Mouse (Mus musculus): ENCODE data around the gene Klhl23. TPM values are rescaled to one million over a fixed set of nuclear protein-coding genes. Genes with fewer than 3 reads are reported as not detected.
A peak's percentile ranks its signal among the peaks of the same experiment; 100 is the strongest.

The Klhl23 gene
- total and polyA plus RNA-seq, 3 experiments: 6.8 to 88.2 (median 54.3) TPM

- ATAC-seq (ENCODE audit: extremely low read depth, insufficient number of reproducible peaks, low FRiP score, poor library complexity, severe bottlenecking) (no peak), DNase-seq (ENCODE audit: low spot score) (no peak)
- H3K27me3 ChIP-seq (ENCODE audit: insufficient read depth, low read length): peaks cover 2% of the 10 kb centered on the region; the same call in 1 of the 2 replicates
- H3K36me3 ChIP-seq (replicated peaks): peaks cover 45% of the 10 kb centered on the region
- TF ChIP-seq GATA2 (IDR thresholded peaks at IDR 0.05; ENCODE audit: borderline replicate concordance, low read depth, low read length) (no peak), TAL1 (conservative IDR thresholded peaks at IDR 0.05; ENCODE audit: low read depth, low read length) (no peak), POLR2AphosphoS5 (IDR thresholded peaks at IDR 0.05; ENCODE audit: insufficient replicate concordance, low read depth, low read length) (no peak), GATA1 (IDR thresholded peaks at IDR 0.05; ENCODE audit: borderline replicate concordance, low read length) (no peak), CTCF (IDR thresholded peaks at IDR 0.05; ENCODE audit: low read depth, low read length) (no peak)
- H3K4me1 ChIP-seq (ENCODE audit: insufficient read depth, low read depth, low read length): no peaks in the 10 kb centered on the region
- H3K9me3 ChIP-seq (replicated peaks): no peaks in the 10 kb centered on the region
- H3K4me3 ChIP-seq (ENCODE audit: low read depth, low read length): no peak overlapping the region
Observed at GRCm38 (mm10) chr2:69838707-69839106, 17.0 kb downstream of the Klhl23 start.

GRCm38 (mm10) chr2:69840261-69840660, 18.5 kb downstream of the Klhl23 start:
- no peak overlapping the region for H3K4me3 ChIP-seq (ENCODE audit: low read depth, low read length)

GRCm38 (mm10) chr2:69849215-69849614, 27.5 kb downstream of the Klhl23 start:
- H3K4me3 ChIP-seq (ENCODE audit: low read depth, low read length): no peak overlapping the region
- TF ChIP-seq CTCF (IDR thresholded peaks at IDR 0.05; ENCODE audit: low read depth, low read length) (no peak), GATA1 (IDR thresholded peaks at IDR 0.05; ENCODE audit: borderline replicate concordance, low read length) (no peak), TAL1 (conservative IDR thresholded peaks at IDR 0.05; ENCODE audit: low read depth, low read length) (no peak), POLR2AphosphoS5 (IDR thresholded peaks at IDR 0.05; ENCODE audit: insufficient replicate concordance, low read depth, low read length) (no peak), GATA2 (IDR thresholded peaks at IDR 0.05; ENCODE audit: borderline replicate concordance, low read depth, low read length) (no peak)
- peaks cover 8% of the 10 kb centered on the region for H3K4me1 ChIP-seq (ENCODE audit: insufficient read depth, low read depth, low read length)
- peaks cover 28% of the 10 kb centered on the region for H3K27me3 ChIP-seq (ENCODE audit: insufficient read depth, low read length)
- no peak for DNase-seq (ENCODE audit: low spot score)
- H3K36me3 ChIP-seq (replicated peaks): no peaks in the 10 kb centered on the region
- no peak for ATAC-seq (ENCODE audit: extremely low read depth, insufficient number of reproducible peaks, low FRiP score, poor library complexity, severe bottlenecking)
- H3K9me3 ChIP-seq (replicated peaks): no peaks in the 10 kb centered on the region

More at GRCm38 (mm10) chr2:69840261-69840660, 18.5 kb downstream of the Klhl23 start:
- TF ChIP-seq CTCF (IDR thresholded peaks at IDR 0.05; ENCODE audit: low read depth, low read length): no peak
- TF ChIP-seq GATA1 (IDR thresholded peaks at IDR 0.05; ENCODE audit: borderline replicate concordance, low read length): no peak
- TF ChIP-seq GATA2 (IDR thresholded peaks at IDR 0.05; ENCODE audit: borderline replicate concordance, low read depth, low read length): no peak
- no peak for TF ChIP-seq TAL1 (conservative IDR thresholded peaks at IDR 0.05; ENCODE audit: low read depth, low read length)
- Histone ChIP-seq H3K27me3 (ENCODE audit: insufficient read depth, low read length) (peaks cover 2% of the 10 kb centered on the region; the same call in 1 of the 2 replicates), H3K4me1 (ENCODE audit: insufficient read depth, low read depth, low read length) (no peaks in the 10 kb centered on the region), H3K9me3 (replicated peaks) (no peaks in the 10 kb centered on the region), H3K36me3 (replicated peaks) (peaks cover 30% of the 10 kb centered on the region)
- no peak for ATAC-seq (ENCODE audit: extremely low read depth, insufficient number of reproducible peaks, low FRiP score, poor library complexity, severe bottlenecking)
- no peak for DNase-seq (ENCODE audit: low spot score)

DNA sequence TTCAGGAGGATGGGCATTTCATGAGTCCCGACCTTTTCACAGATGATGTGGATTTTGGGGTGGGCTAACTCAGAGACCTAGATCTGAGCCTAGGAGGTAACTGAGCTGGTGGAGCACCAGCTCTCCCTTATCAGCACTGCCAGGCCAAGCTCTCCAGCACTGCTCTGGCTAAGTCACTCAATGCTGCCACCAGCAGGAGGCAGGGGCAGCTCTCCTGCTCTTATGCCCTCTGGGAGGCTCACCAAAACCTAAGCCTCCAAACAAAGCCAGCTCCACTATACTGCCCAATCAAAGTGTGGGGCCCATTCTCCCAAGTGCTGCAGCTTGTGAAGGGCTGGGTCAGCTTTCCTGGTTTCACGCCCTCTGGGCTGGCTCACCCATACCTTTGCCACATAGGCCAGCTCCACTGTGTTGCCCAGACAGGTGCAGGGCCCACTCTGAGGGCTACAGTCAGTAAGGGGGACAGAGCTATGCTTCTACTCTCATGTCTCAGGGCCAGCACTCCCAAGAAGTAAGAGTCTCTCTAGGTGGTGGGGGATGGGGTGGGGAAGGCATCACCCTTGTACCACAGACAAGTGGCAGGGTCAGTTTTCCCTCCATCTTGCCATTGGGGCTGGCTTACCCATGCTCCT, 29.8 kb downstream of the Klhl23 start:
- Histone ChIP-seq H3K9me3 (replicated peaks) (no peaks in the 10 kb centered on the region), H3K4me1 (ENCODE audit: insufficient read depth, low read depth, low read length) (peaks cover 16% of the 10 kb centered on the region)

DNA sequence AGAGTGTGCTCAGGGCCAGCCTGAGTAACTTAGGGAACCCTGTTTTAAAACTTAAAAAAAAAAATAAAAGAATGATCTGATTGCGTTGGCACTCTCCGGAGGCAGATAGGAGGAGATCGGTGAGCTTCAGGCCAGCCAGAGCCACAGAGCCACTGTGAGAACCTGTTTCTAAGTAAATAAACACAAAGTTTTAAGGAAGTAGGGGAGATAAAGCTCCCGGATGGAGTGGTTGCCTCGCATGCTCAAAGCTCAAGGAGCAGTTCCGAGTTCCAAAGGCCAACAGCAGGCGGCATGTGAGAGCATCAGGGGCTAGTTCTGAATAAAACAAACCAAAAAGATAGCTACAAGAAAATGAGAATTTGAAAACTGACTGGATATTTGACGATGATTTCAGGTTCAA, 34.6 kb downstream of the Klhl23 start:
- H3K27me3 ChIP-seq (ENCODE audit: insufficient read depth, low read length): peaks cover 13% of the 10 kb centered on the region; the same call in 1 of the 2 replicates
- H3K4me3 ChIP-seq (ENCODE audit: low read depth, low read length): no peak overlapping the region
- TF ChIP-seq TAL1 (conservative IDR thresholded peaks at IDR 0.05; ENCODE audit: low read depth, low read length) (no peak), POLR2AphosphoS5 (IDR thresholded peaks at IDR 0.05; ENCODE audit: insufficient replicate concordance, low read depth, low read length) (no peak), CTCF (IDR thresholded peaks at IDR 0.05; ENCODE audit: low read depth, low read length) (no peak), GATA2 (IDR thresholded peaks at IDR 0.05; ENCODE audit: borderline replicate concordance, low read depth, low read length) (no peak), GATA1 (IDR thresholded peaks at IDR 0.05; ENCODE audit: borderline replicate concordance, low read length) (no peak)
- ATAC-seq (ENCODE audit: extremely low read depth, insufficient number of reproducible peaks, low FRiP score, poor library complexity, severe bottlenecking): no peak
- peaks cover 29% of the 10 kb centered on the region for H3K4me1 ChIP-seq (ENCODE audit: insufficient read depth, low read depth, low read length)
- H3K36me3 ChIP-seq (replicated peaks): no peaks in the 10 kb centered on the region
- no peaks in the 10 kb centered on the region for H3K9me3 ChIP-seq (replicated peaks)
- DNase-seq (ENCODE audit: low spot score): peak; percentile 10

More for the DNA sequence above, 29.8 kb downstream of the Klhl23 start:
- Histone ChIP-seq H3K27me3 (ENCODE audit: insufficient read depth, low read length) (peaks cover 28% of the 10 kb centered on the region), H3K4me3 (ENCODE audit: low read depth, low read length) (no peak overlapping the region), H3K36me3 (replicated peaks) (no peaks in the 10 kb centered on the region)
- DNase-seq (ENCODE audit: low spot score): no peak
- no peak for ATAC-seq (ENCODE audit: extremely low read depth, insufficient number of reproducible peaks, low FRiP score, poor library complexity, severe bottlenecking)
- no peak for TF ChIP-seq GATA1 (IDR thresholded peaks at IDR 0.05; ENCODE audit: borderline replicate concordance, low read length)
- no peak for TF ChIP-seq GATA2 (IDR thresholded peaks at IDR 0.05; ENCODE audit: borderline replicate concordance, low read depth, low read length)
- no peak for TF ChIP-seq TAL1 (conservative IDR thresholded peaks at IDR 0.05; ENCODE audit: low read depth, low read length)
- no peak for TF ChIP-seq CTCF (IDR thresholded peaks at IDR 0.05; ENCODE audit: low read depth, low read length)
- no peak for TF ChIP-seq POLR2AphosphoS5 (IDR thresholded peaks at IDR 0.05; ENCODE audit: insufficient replicate concordance, low read depth, low read length)

- Histone ChIP-seq H3K27me3 (ENCODE audit: insufficient read depth, low read length) (0 out of 2 replicates have a peak, but pooled peaks cover 2% of the 10 kb centered on the region), H3K4me3 (ENCODE audit: low read depth, low read length) (no peak overlapping the region), H3K4me1 (ENCODE audit: insufficient read depth, low read depth, low read length) (peaks cover 22% of the 10 kb centered on the region), H3K9me3 (replicated peaks) (no peaks in the 10 kb centered on the region), H3K36me3 (replicated peaks) (no peaks in the 10 kb centered on the region)
- DNase-seq (ENCODE audit: low spot score) (no peak), ATAC-seq (ENCODE audit: extremely low read depth, insufficient number of reproducible peaks, low FRiP score, poor library complexity, severe bottlenecking) (no peak)
- 0 out of 2 replicates have a peak, but pooled peaks have one; percentile 12 for TF ChIP-seq CTCF (IDR thresholded peaks at IDR 0.05; ENCODE audit: low read depth, low read length)
- no peak for TF ChIP-seq POLR2AphosphoS5 (IDR thresholded peaks at IDR 0.05; ENCODE audit: insufficient replicate concordance, low read depth, low read length)
- no peak for TF ChIP-seq TAL1 (conservative IDR thresholded peaks at IDR 0.05; ENCODE audit: low read depth, low read length)
Observed at GRCm38 (mm10) chr2:69857882-69858281, 36.1 kb downstream of the Klhl23 start.

Measured in G1E (cell line).